Mouse (Mus musculus) spleen, adult 2 months (tissue): ENCODE results near the gene Hmga1b.

Source experiments
- CTCF ChIP-seq: fragments of 200-500 bp; IDR thresholded peaks from 2 replicates; pipeline ENCODE4 v1.5.1; 2011; ENCODE audit warnings: mild to moderate bottlenecking, inconsistent platforms; ENCODE audit not compliant: insufficient read depth, insufficient read length, insufficient replicate concordance; ENCODE audit errors: extremely low read depth
- POLR2A ChIP-seq: fragments of 200-500 bp; IDR thresholded peaks from 2 replicates; pipeline ENCODE4 v1.6.1; 2011; ENCODE audit warnings: low read depth, low read length, inconsistent platforms

DNA sequence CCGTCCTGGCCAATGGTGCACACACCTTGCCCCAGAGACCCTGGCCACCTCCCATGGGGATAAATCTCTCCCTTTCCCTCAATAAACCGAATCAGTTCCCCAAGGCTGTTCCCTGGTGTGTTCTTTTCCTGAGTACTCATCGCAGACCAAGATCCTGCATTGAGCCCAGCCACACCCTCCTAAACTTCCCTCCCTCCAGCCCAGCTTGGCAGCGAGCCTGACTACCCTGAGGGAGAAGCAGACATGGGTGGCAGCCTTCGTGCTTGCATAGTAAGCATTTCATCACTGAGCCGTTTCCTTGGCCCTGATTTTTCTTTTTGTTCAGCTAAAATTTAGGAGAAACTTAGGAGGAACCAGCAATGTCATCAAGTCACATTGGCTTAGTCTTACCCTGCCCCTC is 29.1 kb upstream of the Hmga1b start:
- TF ChIP-seq CTCF (no peak), POLR2A (no peak)
